Mouse (Mus musculus) mouse embryonic stem cell (cell line): ENCODE results near the gene Gm11077.

ENCODE experiments used
- in situ Hi-C, 2 experiments: fragments of 300-500 bp; cut with MboI; formaldehyde crosslinking; loops; 1 replicate in 1 of 2; 3 replicates in 1 of 2; pipeline ENCODE4 v1.14.3; 2019 to 2020; ENCODE audit warnings: low sequenced_read_pairs in 2 of 2, low pct_unique_long_range_greater_than_20kb in 1 of 2, mixed read lengths in 1 of 2; ENCODE audit not compliant: unreplicated experiment in 1 of 2

Gm11077 gene

DNA sequence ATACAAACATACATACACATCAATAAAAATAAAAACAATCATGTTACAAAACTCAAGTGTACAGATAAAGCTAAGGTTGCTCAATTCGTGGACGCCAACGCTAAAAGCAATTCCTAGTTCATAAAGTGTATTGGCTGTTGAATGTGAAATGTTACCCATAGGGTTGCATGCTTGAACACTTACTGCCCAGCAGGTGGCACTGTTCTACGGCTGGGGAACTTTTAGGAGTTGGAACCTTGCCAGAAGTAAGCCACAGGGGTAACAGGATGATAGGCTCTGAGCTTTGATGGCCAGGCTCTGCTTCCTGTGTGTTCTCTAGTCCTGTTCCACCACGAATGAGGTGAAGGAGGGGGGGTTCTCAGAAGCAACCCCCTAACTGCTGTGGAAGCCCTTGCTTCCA is at the start of gene Gm11077:
Gene Gm11077, plus strand, starts transcription at position 13 of the 400 bp plus-strand sequence.
- in situ Hi-C loops: no loop called here

DNA sequence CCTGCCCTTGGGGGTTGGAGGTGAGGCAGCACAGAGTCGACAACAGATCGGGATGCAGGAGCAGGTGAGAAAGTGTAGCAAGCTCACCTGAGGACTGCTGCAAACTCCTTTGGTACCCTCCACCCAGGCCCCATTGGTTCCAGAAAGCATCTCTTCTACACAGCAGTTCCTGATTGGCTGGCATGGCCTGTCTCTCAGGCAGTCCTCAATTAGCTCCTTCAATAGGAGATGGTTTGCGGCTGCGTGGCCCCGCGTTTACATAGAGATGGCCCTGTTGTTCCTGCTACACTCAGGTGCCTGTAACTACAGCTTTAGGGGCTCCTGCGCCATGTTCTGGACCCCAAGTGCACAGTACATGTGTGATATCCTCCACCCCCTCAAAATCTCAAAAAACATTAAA is 48.4 kb upstream of the Gm11077 start:
- in situ Hi-C loops: no loop called here

DNA sequence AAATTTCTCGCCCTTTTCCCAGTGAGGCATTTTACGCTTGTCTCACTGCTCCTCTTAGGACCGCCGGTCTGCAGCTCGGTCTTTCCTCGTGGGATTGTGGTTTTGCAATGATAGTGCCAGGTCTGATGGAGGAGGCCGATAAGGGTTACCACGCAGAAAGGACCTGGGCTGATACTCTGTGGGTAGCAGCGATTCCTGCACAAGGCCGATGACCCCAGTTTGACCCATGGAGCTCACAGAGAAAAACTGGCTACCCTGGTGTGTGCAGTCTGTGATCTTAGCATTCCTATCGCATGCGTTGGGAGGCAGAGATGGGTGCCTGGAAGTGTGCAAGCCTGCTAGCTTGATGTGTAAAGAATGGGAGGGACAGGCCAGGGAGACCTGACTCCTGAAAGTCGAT is 46.3 kb upstream of the Gm11077 start:
- in situ Hi-C loops: no loop called here

DNA sequence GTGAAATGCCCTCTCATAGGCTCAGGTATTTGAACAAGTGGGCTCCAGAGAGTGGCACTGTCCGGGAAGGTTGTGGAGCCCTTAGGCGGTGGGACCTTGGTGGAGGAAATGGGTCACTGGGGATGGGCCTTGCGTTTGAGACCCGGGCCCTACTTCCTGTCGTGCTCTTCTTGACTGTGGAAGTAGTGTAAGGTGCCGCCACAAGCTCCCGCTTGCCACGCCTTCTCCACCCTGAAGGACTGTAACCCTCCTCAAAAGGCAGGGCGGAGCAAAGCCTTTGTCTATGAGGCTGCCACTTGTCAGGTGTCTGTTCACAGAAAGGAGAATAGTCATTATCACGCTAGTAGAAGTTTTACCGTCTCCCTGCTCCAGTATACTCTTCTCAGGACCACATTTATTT is 44.7 kb upstream of the Gm11077 start:
- in situ Hi-C loops: no loop called here

DNA sequence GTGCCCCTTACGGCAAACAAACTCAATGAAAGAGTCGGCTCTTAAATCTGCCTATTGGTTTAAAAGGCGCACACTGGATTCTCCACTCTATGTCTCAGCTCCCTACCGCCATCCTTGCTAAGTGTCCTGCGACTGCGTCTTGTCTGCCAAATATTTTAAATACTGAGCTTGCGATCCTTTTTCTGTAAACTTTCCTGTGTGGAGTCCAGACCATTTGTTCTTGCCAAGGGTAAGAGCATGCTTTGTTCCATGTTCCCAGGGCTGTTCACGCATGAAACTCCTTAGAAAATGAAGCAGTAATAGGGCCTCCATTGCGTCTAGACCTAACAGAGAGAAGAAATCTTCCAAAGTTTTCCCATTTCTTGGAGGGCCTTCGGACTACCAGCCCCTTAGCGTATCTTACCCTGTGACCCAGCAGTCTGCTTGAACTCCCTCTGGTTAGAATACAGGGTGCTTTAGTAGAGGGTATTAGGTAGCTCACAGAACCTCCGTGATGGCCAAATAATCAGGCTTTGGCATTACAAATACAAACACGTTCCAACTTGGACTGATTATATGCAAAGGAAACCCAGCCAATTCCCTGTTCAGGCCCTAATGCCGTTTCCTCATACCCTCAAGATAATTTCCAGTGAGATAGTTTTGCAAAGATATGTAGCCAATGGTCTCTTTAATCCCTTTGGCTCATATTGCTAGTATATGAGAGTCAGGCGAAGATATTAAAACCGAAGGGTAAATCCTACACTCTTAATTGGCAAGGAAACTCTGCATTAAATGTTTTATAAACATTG is 39.3 kb upstream of the Gm11077 start:
- in situ Hi-C loops: no loop called here

DNA sequence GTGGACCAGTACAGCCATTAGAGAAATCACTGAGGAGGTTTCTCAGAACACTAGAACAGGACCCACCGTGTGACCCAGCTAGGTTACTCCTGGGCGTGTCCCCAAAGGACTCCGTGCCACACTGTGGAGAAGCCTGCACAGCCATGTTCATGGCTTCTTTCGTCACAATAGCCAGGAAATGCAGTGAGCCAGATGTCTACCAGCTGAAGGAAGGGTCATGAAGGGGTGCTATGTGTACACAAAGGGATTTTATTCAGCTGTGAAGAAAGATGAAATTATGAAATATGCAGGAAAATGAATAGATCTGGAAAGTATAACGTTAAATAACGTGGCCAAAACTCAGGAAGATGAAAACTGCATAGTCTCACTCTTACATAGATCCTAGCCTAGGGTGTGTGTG is 36.9 kb upstream of the Gm11077 start:
- in situ Hi-C loops: no loop called here

DNA sequence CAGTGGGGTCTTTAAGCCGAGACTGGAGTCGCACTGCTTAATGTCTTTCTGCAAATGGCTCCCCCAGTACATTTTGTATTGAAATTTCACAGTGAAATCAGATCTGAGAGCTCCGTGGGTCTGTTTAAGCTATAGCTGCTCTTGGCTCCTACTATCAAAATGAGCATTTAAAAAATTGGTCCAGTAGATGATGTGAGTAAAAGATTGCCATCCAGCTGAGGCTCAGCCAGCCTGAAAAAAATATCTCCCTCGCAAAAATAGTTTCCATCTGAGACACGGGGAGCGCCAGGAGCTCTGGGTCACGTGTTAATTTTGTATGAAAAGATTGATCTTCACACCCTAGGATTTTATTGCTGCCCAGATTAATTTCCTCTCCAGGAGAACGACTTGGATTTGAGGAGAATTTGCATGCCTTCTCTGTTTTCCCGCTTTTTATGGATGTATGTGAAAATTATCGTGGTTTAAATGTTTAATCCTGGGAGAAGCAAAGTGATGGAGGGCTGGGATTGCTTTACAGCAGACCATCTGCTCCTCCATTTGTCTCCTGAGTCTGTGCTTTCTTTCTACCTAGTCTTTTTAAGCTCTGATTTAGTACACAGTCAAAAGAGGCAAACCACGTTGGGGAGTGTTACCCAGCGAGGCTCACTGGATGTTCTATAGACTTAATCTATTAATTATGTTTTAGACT is 32.7 kb upstream of the Gm11077 start:
- in situ Hi-C loops: no loop called here

DNA sequence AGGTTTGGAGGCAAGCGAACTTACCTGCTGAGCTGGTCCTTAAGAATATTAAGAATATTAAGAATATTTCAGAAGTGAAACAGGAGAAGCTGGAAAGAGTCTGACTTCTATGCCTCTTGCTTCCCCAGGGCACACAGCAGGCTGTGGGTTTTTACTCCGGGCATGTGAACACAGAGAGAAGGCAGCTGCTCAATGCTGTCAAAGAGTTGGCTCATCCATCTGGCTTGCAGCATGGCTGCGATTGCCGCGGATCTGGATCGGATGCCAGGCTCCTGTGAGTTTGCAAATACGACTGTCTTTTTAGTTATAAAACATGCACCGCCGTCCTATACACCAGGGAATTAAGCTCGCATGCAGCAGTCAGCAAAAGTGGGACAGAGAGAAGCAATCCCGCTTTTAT is 31.1 kb upstream of the Gm11077 start:
- in situ Hi-C loops: no loop called here

DNA sequence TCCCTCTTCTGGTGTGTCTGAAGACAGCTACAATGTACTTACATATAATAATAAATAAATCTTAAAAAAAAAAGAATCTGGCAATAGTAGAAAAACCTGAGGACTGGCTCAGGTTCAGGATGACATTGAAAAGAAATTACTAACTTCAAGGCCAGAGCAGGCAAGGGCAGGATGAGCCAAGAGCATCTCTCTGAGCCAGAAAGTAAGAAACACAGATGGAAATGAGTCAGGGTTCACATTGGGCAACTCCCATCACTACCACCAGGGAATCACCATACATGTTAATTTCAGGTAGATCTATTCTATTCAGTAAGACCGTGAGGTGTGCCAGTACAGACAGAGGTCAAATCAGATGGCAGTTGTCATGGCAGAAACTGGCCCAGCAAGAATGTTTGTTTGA is 30.5 kb upstream of the Gm11077 start:
- in situ Hi-C loops: no loop called here

DNA sequence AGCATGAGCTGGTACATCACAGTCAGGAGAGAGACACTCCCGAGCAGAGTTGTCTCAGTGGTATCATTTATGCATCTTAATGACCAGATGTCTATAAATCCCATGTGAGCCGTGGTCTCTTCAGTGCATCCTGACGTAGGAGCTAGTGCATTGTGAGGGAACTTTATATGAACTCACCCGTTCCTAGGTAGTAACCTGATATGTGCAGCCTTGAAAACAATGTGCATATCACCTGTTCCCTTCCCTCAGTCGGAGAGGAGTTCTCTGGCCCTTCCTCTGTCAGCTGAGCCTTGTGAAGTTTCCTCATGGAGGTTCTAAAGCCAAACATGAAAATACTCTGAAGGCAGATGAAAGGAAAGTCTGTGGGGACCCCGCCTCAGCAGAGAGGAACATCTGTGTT is 27.8 kb upstream of the Gm11077 start:
- in situ Hi-C loops: loop anchor here in 1 of 2 experiments (25.0 kb wide), 1 partner anchor 439 kb away; no protein-coding TSS in a partner anchor

DNA sequence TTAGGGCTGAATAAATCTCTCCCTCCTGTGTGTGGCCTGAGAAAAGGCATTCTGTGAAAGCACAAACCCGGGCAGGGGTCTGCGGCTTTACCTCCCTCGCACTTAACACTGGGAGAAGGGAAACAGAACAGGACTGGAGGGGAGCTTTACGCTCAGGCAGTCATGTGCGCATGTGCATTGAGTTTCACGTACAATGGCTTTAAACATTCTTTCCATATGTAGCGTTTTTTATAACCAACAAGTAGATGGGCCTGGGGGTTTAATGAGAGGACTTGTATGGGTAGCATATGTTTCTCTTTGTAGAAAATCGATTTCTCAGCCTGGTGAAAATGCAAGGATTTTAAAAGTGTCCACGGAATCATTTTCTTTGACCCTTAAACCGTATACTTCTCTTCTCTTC is 24.0 kb upstream of the Gm11077 start:
- in situ Hi-C loops: loop anchor here in 1 of 2 experiments (25.0 kb wide), 1 partner anchor 443 kb away; no protein-coding TSS in a partner anchor

DNA sequence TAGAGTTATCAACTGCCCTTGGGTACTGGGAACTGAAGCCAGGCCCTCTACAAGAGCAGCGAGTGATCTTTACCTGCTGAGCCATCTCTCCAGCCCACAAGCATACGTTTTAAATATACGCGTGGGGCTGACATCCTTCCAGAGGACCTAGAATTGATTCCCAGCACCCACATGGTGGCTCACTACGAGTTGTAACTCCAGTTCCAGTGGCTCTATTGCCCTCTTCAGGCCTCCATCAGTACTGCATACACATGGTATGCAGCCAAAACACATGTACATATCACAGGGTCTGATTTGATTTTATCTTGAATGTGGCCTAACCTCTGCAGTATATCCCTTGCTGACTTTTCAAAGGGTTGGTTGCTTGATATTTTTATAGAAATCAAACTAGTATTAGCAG is 23.0 kb upstream of the Gm11077 start:
- in situ Hi-C loops: loop anchor here in 1 of 2 experiments (25.0 kb wide), 1 partner anchor 444 kb away; no protein-coding TSS in a partner anchor

DNA sequence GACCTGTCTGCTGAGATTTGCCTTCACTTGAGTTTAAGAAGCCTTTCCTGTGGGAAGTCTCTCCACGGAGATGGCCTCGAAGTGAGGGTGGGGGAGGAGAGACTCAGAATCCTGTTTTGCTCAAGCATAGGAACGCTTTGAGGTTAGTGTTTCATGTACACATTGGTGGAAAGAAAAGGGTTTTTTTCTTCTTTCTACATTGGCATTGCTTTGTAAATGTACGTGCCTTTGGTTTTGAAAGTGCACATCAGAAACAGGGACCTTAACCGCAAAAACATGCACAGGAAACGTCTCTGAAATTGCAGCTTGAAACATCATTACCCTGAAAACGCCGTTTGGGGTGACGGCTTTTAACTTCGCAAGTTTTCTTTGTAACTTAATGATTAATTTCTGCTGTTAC is 21.0 kb upstream of the Gm11077 start:
- in situ Hi-C loops: loop anchor here in 1 of 2 experiments (25.0 kb wide), 1 partner anchor 446 kb away; no protein-coding TSS in a partner anchor

DNA sequence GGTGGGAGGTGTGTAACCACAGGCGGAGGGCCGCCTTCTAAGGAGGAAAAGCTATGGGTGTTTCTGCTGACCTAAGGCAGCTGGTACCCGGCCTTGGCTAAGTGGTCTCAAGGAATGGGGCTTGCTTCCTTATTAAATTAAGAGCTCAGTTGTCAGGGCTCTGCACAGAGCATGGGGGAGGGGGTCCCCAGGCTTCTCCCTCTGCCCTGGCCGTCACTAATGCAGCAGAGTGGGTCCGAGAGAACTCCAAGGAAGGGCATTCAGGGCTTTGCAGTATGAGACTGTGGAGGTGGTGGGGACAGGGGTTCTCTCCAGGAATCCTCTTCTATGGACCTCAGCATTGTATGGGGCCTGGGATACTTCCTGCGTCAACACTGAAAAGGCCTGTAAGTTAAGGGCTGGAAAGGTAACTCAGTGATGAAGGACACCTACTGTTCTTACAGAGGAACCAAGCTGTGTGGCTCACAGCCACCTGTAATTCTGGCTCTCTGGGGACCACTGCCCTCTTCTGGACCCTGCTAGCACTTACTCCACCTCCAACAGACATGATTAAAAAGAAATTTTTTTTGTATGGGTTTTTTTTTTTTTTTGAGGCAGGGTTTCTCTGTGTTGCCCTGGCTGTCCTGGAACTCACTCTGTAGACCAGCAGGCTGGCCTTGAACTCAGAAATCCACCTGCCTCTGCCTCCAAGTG is 19.5 kb upstream of the Gm11077 start:
- in situ Hi-C loops: loop anchor here in 1 of 2 experiments (25.0 kb wide), 1 partner anchor 447 kb away; no protein-coding TSS in a partner anchor

DNA sequence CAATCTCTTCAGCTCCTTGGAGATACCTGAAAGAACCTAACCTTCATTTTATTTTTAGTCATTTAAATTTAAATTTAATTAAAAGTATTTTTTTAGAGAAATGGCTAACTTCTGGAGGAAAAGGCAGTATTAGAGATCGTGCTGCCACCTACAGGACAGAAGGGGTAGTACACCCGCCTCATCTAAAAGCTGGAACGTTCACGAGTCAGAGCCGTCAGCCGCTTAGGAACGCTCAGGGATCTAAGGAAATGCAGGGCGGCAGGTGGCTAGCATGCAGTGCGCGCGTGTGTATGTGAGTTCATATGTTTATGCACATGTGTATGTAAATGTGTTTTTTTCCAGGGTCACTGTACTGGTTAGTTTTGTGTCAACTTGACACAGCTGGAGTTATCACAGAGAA is 16.3 kb upstream of the Gm11077 start:
- in situ Hi-C loops: loop anchor here in 1 of 2 experiments (25.0 kb wide), 1 partner anchor 450 kb away; no protein-coding TSS in a partner anchor

DNA sequence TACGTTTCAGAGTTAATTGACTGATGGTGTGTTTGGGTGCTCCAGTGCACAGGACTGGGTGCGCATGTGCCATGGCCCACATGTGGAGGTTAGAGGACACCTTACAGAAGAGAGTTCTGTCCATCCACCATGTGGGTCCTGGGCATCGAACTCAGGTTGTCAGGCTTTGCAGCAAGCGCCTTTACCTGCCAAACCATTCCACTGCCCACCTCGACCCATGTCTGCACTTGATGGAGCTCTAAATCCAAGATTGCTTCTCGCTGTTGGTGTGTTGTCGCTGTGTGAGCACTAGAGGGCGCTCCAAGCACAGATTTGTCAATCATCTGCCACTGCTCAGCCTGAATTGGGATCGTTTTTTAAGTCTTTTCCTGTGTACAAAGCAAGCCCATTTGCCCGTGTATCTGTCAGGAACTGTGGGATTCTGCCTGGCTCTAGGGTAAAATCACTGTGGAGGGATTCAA is 14.1 kb upstream of the Gm11077 start:
- in situ Hi-C loops: loop anchor here in 1 of 2 experiments (25.0 kb wide), 1 partner anchor 453 kb away; no protein-coding TSS in a partner anchor

DNA sequence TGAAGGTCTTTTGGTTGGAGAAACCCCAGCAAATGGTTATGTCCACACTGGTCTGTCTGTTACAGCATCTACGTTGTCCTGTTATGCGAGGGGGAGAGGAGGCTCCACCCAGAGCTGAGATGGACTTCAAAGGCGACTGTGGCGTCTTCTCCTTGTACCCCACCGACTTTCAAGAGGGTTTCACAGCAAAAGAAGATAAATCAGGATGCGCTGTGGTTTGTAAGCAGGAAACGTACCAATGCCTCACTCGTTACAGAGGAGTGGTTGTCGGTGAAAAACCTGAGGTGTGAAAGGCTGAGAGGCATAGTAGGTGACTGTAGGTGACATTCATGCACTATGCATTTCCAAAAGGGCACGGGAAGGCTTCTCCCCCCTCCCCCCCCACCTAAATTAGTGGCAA is 7.0 kb upstream of the Gm11077 start:
- in situ Hi-C loops: loop anchor here in 1 of 2 experiments (25.0 kb wide), 1 partner anchor 460 kb away; no protein-coding TSS in a partner anchor

DNA sequence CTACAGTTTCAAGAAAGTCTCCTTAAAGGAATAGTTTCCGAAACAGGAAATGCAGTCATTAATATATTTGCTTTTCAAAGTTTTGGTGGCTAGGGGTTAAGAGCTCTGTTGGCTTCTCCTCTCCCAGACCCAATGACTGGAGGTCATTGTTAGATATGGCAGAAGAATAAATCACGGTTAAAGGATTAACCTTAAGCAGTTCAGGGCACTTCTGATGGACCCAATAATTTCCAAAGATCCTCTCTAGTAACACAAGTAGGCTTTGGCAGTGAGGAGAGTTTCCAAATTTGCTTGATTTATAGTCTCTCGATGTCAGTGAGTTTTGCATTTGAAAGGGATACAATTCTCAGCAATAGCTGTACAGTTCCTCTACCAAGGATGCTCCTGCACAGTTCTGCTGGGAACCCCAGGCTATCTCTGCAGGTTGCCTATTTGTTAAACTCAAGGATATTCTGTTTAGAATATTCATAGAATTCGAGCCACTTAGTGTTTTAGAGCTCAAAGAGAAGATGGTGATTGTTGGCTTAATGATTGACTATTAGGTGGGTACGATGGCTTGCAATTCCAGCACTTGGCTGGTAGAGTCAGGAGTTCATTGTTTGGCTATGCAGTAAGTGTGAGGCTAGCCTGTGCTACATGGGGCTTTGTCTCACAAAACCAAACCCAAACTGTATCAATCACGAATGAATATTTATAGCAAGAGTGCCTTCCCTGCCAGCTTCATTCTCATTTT is 1.8 kb downstream of the Gm11077 start:
- in situ Hi-C loops: no loop called here
